Mouse (Mus musculus): ENCODE results near the gene Alb.

GRCm38 (mm10) chr5:90457241-90457640 lies 3.5 kb upstream of the Alb start:
- TF ChIP-seq CTCF (IDR thresholded peaks at IDR 0.05 in 2 of 3, conservative IDR thresholded peaks at IDR 0.05 in 1 of 3; ENCODE audit: control insufficient read depth in 1 of 3, insufficient read depth in 1 of 3, low read depth in 2 of 3, low read length in 3 of 3, poor library complexity in 1 of 3, severe bottlenecking in 1 of 3) (no peak), MAX (IDR thresholded peaks at IDR 0.05; ENCODE audit: low read length) (no peak), POLR2A (IDR thresholded peaks at IDR 0.05; ENCODE audit: control insufficient read depth in 1 of 2, insufficient read depth in 1 of 2, low read depth in 1 of 2, low read length in 2 of 2, poor library complexity in 1 of 2) (no peak), POLR2AphosphoS5 (IDR thresholded peaks at IDR 0.05; ENCODE audit: borderline replicate concordance, low read depth, low read length) (no peak), TCF12 (IDR thresholded peaks at IDR 0.05; ENCODE audit: low read depth, low read length) (no peak), MEF2A (IDR thresholded peaks at IDR 0.05; ENCODE audit: extremely low read depth, insufficient replicate concordance, low read depth, low read length, poor library complexity, severe bottlenecking) (no peak), USF1 (IDR thresholded peaks at IDR 0.05; ENCODE audit: low read depth, low read length) (no peak), ZC3H11A (IDR thresholded peaks at IDR 0.05; ENCODE audit: low read depth, low read length) (no peak), ELF1 (IDR thresholded peaks at IDR 0.05; ENCODE audit: low read depth, low read length) (no peak), RAD21 (IDR thresholded peaks at IDR 0.05; ENCODE audit: low read depth, low read length) (no peak), EP300 (IDR thresholded peaks at IDR 0.05; ENCODE audit: low read depth in 1 of 2, low read length in 2 of 2) (no peak), MYC (IDR thresholded peaks at IDR 0.05; ENCODE audit: low read depth, low read length) (no peak)

All from MEL (cell line).